Comparison of ENCODE assay signal across 18 mouse cellular contexts in the genomic region with DNA sequence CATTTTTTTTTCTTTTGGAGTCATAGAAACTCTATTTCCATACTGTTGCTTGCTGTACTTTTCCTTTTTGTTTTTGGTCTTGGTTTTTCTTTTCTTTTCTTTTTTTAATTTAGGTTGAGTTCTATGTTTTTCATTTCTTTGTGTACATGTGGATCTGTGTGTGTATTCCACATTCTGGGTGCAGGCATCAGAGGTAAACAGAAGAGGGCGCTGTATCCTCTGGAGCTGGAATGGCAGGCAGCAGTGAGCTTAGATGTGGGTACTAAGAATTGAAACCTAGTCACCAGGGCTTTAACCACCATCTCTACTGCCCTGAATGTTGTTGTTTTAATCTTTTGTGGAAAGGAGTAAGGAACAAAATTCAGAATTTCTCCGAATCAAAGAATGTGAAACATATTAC.
DNase-seq lines count a peak whose midpoint lies in the region; TF ChIP-seq lines count a peak whose summit lies in the region.
"Had no signal": no experiment of that assay in that cellular context is flagged by ENCODE, and none has a peak within 500 bp of the region (broad histone marks: within the 10 kb centered on the region; RNA-seq: fewer than 3 reads in every experiment).

No protein-coding gene starts in this region.

- H3K36me3 ChIP-seq in ES-Bruce4 (ENCODE audit: control insufficient read depth, insufficient read depth, low read length, poor library complexity, severe bottlenecking) = no peaks in the 10 kb centered on the region
- H3K36me3 ChIP-seq: embryonic facial prominence, embryonic 10.5 days; heart, embryonic 12.5 days; hindbrain, embryonic 12.5 days had no signal

- intact Hi-C loops in heart, postnatal 25 days (cut with DNase I) = no loop called here

- peak; percentile 53 for TF ChIP-seq CTCF in layer of hippocampus, adult 2 months (conservative IDR thresholded peaks at IDR 0.05)
- peak; percentile 39 for TF ChIP-seq CTCF in ES-Bruce4 (IDR thresholded peaks at IDR 0.05; ENCODE audit: low read depth, low read length)

- no peaks in the 10 kb centered on the region for H3K9me3 ChIP-seq in ES-Bruce4 (replicated peaks; ENCODE audit: control insufficient read depth, insufficient read depth, low read length, poor library complexity, severe bottlenecking)
- H3K9me3 ChIP-seq: embryonic facial prominence, embryonic 10.5 days; forebrain, embryonic 13.5 days; heart, embryonic 12.5 days; hindbrain, embryonic 12.5 days had no signal

- H3K9ac ChIP-seq in ES-Bruce4 (ENCODE audit: low read depth, poor library complexity, severe bottlenecking) = no peak overlapping the region
- H3K9ac ChIP-seq: forebrain, embryonic 13.5 days; forebrain, postnatal 0 days; heart, embryonic 12.5 days; hindbrain, embryonic 12.5 days had no signal

- DNase-seq in heart, adult 11 months = peak; percentile 6
- no peak for DNase-seq in heart, postnatal 25 days (ENCODE audit: low spot score)
- no peak for DNase-seq in layer of hippocampus, adult 2 months (ENCODE audit: low spot score in 2 of 2)
- no peak for DNase-seq in layer of hippocampus, postnatal 25 days (ENCODE audit: extremely low spot score in 1 of 2, low spot score in 1 of 2)
- DNase-seq in ZHBTc4 (ENCODE audit: low read depth, low spot score) = peak; percentile 33
- no peak for DNase-seq in thymus, postnatal 4 days
- DNase-seq: adrenal gland, adult 2 months; adrenal gland, postnatal 25 days; cerebellum, adult 18-20 months; cerebellum, adult 9-11 months; forebrain, postnatal 0 days; gastrocnemius, postnatal 36 days; heart, postnatal 4 days had no signal

- H3K27ac ChIP-seq in layer of hippocampus, adult 2 months = no peak overlapping the region
- no peak overlapping the region for H3K27ac ChIP-seq in ES-Bruce4 (ENCODE audit: insufficient read depth, low read length)
- H3K27ac ChIP-seq: embryonic facial prominence, embryonic 10.5 days; forebrain, embryonic 13.5 days; hindbrain, embryonic 12.5 days had no signal

- H3K4me3 ChIP-seq in layer of hippocampus, adult 2 months = no peak overlapping the region
- no peak overlapping the region for H3K4me3 ChIP-seq in ES-Bruce4 (ENCODE audit: low read depth, low read length)
- H3K4me3 ChIP-seq: embryonic facial prominence, embryonic 10.5 days; forebrain, embryonic 13.5 days; heart, embryonic 12.5 days; hindbrain, embryonic 12.5 days had no signal

- TF ChIP-seq POLR2A in ES-Bruce4 (IDR thresholded peaks at IDR 0.05; ENCODE audit: insufficient read depth, low read length) = no peak

- H3K4me1 ChIP-seq in ES-Bruce4 (ENCODE audit: control insufficient read depth, insufficient read depth, low read length) = no peaks in the 10 kb centered on the region
- H3K4me1 ChIP-seq: embryonic facial prominence, embryonic 10.5 days; forebrain, embryonic 13.5 days; heart, embryonic 12.5 days; hindbrain, embryonic 12.5 days had no signal

- H3K27me3 ChIP-seq in ES-Bruce4 (ENCODE audit: control insufficient read depth, insufficient read depth, low read length, poor library complexity, severe bottlenecking) = peaks cover 1% of the 10 kb centered on the region; the same call in 1 of the 2 replicates
- H3K27me3 ChIP-seq: forebrain, embryonic 13.5 days; heart, embryonic 12.5 days; hindbrain, embryonic 12.5 days had no signal

- no peak for TF ChIP-seq EP300 in ES-Bruce4 (IDR thresholded peaks at IDR 0.05; ENCODE audit: insufficient read depth, low read depth, low read length)

Comparison
In these comparisons a context has a peak if more than half of its experiments do, and no peak if none do; other contexts are left out.
1. DNase-seq: peak in heart, adult 11 months (single experiment) and ZHBTc4 (single experiment); none in heart, postnatal 25 days (single experiment), layer of hippocampus, adult 2 months (0 of 2), layer of hippocampus, postnatal 25 days (0 of 2) and thymus, postnatal 4 days (single experiment).